Mouse (Mus musculus) heart, embryonic 13.5 days (tissue): ENCODE results near the gene Gm21677. TPM values are rescaled to one million over a fixed set of nuclear protein-coding genes. Genes with fewer than 3 reads are reported as not detected.
"Not testable (repeated sequence)": the region's sequence is repeated elsewhere in the genome, so short reads cannot be mapped to it uniquely, and the experiment has no call there.

Experiments used
- ATAC-seq: fragments of 200-750 bp; cut with Nextera tagmentation; 2 replicates; pipeline ENCODE4 v1.8.0; 2017; ENCODE audit warnings: moderate TSS enrichment; ENCODE audit not compliant: insufficient number of reproducible peaks, low FRiP score, low TSS enrichment; ENCODE audit errors: extremely low read depth
- H3K27ac ChIP-seq: fragments of 300-500 bp; sonication (generic); replicated peaks from 2 replicates; pipeline ENCODE4 v1.5.1; 2015; ENCODE audit warnings: moderate library complexity, mild to moderate bottlenecking, inconsistent platforms
- H3K27me3 ChIP-seq: fragments of 300-500 bp; sonication (generic); replicated peaks from 2 replicates; pipeline ENCODE4 v1.6.1; 2015; ENCODE audit warnings: mild to moderate bottlenecking, inconsistent platforms
- H3K36me3 ChIP-seq: fragments of 300-500 bp; sonication (generic); 2 replicates; pipeline ENCODE4 v1.6.1; 2015; ENCODE audit warnings: mild to moderate bottlenecking, inconsistent platforms
- H3K4me1 ChIP-seq: fragments of 300-500 bp; sonication (generic); 2 replicates; pipeline ENCODE4 v1.6.1; 2015; ENCODE audit warnings: inconsistent platforms
- H3K4me2 ChIP-seq: fragments of 300-500 bp; sonication (generic); 2 replicates; pipeline ENCODE4 v1.6.1; 2015; ENCODE audit warnings: inconsistent platforms, mild to moderate bottlenecking, moderate library complexity
- H3K4me3 ChIP-seq: fragments of 300-500 bp; sonication (generic); 2 replicates; pipeline ENCODE4 v1.5.1; 2015; ENCODE audit warnings: moderate library complexity, mild to moderate bottlenecking, inconsistent platforms
- H3K9ac ChIP-seq: fragments of 300-500 bp; sonication (generic); 2 replicates; pipeline ENCODE4 v1.6.1; 2015; ENCODE audit warnings: inconsistent platforms, mild to moderate bottlenecking, moderate library complexity
- H3K9me3 ChIP-seq: fragments of 300-500 bp; sonication (generic); 2 replicates; pipeline ENCODE4 v1.6.1; 2016; ENCODE audit warnings: inconsistent platforms
- WGBS: fragments of 180-500 bp; shearing (Covaris S2); methylation state at CpG from one replicate; pipeline ENCODE4 v1.1.7; 2015; ENCODE audit warnings: mixed read lengths; 5-methylcytosine and 5-hydroxymethylcytosine counted together
- polyA plus RNA-seq: library from polyadenylated mRNA; unstranded; fragments of >200 nt; fragmentation: Nextera tagmentation; extraction: Ambion mirVana; gene quantifications from 2 replicates; pipeline ENCODE4 v1.2.1, GENCODE M21; 2015

Gene Gm21677
- not detected in 2 replicates for polyA plus RNA-seq

- H3K9ac ChIP-seq, H3K27me3 ChIP-seq, H3K9me3 ChIP-seq, H3K4me2 ChIP-seq, H3K4me3 ChIP-seq, H3K4me1 ChIP-seq, H3K27ac ChIP-seq, ATAC-seq, H3K36me3 ChIP-seq: not testable (repeated sequence)
- no CpG with 5 or more reads among the region's 9 CpGs for WGBS
Observed at GRCm38 (mm10) chrY:3306349-3306748, at the start of gene Gm21677. Gene Gm21677, minus strand, starts transcription at chrY:3306449.

- not testable (repeated sequence) for H3K9me3 ChIP-seq, H3K9ac ChIP-seq, H3K4me1 ChIP-seq, H3K27me3 ChIP-seq, H3K4me2 ChIP-seq, H3K27ac ChIP-seq, H3K36me3 ChIP-seq, H3K4me3 ChIP-seq, ATAC-seq
- no CpG with 5 or more reads among the region's 9 CpGs for WGBS
Observed at GRCm38 (mm10) chrY:3345229-3345628, 39.0 kb upstream of the Gm21677 start, which contains the start of gene Gm21693. Gene Gm21693, minus strand, starts transcription at chrY:3345329.

GRCm38 (mm10) chrY:3340661-3341060, 34.4 kb upstream of the Gm21677 start:
- not testable (repeated sequence) for H3K4me2 ChIP-seq, H3K36me3 ChIP-seq, H3K9ac ChIP-seq, ATAC-seq, H3K27ac ChIP-seq, H3K27me3 ChIP-seq, H3K9me3 ChIP-seq, H3K4me1 ChIP-seq, H3K4me3 ChIP-seq
- 100% methylated on average over 1 of the region's 11 CpGs for WGBS

Other genes starting within 250 kb of the Gm21677 start
- not detected in 2 replicates for gene Gm21693, start 38.9 kb upstream of the Gm21677 start, polyA plus RNA-seq
- gene Gm21704, start 103.7 kb upstream of the Gm21677 start, polyA plus RNA-seq = not detected in 2 replicates
- not detected in 2 replicates for gene Gm21708, start 103.7 kb upstream of the Gm21677 start, polyA plus RNA-seq